Mouse (Mus musculus): ENCODE data around the gene Etfa.
A peak's percentile ranks its signal among the peaks of the same experiment; 100 is the strongest.

Gene Etfa

DNA sequence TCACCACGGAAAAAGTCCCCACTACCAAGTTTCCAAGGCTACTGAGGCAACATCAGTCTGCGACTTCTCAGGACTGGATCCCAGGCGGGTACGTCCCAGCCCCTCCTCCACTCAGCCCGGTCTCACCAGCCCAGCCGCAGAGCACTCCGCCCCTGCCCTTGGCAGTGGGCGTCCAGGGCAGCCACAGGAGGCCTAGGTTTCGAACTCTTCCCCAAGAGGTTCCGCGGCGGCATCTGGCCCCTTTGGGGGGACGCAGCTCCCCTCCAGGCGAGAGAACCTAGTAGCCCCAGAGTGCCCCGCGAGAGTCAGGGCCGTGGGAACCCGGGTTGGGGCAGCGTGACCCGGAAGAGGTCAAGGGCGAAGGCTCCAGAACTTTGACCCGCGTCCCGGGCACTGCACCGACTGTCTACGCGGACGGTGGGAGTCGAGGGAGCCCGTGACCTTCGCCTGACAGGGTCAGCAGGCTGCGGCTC, 486 bp downstream of the Etfa start:
- no peak for DNase-seq (ENCODE audit: low spot score in 2 of 2)

DNA sequence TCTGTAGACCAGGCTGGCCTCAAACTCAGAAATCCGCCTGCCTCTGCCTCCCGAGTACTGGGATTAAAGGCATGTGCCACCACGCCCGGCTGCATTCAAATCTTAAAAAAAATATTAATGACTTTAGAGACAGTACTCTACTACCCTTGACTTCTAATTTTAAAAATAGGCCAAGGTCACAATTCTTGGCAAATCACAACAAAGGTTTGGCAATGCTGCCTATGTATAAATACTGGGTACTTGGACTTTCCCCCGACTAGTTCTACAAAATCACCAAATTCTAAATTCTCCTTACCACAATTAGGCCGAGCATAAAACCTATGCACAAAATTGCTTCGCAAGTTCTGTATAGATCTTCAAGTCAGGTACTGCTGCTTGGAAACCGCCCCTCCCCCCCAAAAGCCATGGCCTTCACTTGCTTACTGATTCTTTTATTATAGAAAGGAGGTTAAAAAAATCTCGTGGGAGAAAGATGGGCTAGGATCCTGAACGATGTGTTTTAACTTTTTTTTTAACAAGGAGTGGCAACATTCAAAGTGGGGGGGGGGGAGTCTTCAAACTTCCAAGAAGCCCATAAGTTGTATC, 1.3 kb downstream of the Etfa start:
- DNase-seq (ENCODE audit: low spot score in 2 of 2) = peak in 1 of 2 experiments; percentile 22

DNA sequence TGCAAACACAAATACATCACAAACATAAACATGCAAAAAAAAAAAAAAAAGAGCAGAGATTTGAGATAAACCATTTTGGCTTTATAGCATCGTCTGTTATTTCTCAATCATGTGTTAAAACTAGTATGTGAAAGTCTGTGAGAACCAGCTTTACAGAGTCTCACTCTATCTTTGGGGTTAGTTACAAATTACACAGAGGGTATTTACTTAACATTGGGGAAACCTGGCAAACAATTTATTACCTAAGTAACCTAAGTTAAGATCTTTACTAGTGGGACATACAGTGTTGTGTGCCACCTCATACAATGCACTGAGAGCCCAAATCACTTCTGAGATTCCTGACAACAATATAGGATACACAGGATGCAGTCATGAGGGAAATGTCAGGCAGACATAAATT, 2.3 kb downstream of the Etfa start:
- no peak for DNase-seq (ENCODE audit: low spot score in 2 of 2)

DNA sequence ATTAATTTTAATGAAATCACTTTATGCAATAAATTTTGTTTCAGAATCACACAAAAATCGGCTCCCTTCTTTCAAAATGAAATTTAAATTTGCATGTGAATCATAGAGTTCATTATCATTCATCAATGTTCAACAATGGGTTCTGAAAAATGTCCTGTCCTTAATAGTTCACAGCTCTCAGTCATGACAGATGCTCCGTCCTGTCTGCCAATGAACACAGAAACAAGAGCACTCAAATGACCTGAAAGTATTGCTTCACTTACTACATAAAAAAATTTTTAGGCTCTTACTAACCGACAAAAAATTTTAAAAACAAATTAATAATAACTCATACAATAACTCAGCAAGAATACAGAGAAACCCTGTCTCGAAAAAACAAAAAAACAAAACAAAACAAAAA, 3.3 kb downstream of the Etfa start:
- DNase-seq (ENCODE audit: low spot score in 2 of 2) = peak; percentile 23 to 43

DNA sequence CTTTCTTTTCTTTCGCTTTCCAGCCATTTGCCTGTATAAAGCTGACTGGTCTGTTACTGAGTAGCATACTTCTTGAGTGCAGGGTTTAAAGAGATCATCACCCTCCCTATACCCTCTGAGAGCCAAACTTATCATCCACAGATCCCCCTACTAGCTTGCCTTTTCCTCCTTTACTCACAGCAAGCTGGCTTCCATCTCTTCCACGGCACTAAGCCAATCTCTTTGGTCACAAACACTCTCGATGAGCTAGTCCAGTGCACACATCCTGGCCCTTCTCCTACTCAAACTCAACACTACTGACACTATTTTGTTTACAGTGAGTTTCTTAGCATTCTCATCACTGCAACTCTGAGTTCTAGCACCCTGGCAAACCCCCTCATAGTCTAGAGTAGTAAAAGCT, 4.1 kb downstream of the Etfa start:
- peak; percentile 46 to 70 for DNase-seq (ENCODE audit: low spot score in 2 of 2)

DNA sequence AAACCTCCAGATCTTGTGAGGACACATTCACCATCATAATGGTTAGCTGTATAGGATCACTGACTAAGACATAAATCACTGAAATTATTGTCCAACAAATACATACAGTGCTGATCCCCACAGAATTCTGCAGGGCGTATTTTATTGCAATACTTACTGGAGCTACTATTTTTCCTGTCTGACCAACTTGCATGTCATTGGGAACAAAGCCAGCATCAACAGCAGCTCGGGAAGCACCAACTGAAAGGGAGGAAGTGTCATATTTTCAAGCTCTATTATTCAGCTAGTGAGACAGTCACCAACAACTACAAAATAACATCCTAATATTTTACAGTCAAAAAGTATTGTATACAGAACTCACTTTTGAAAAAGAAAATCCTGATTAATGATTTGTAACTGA, 29.9 kb downstream of the Etfa start:
- no peak for DNase-seq (ENCODE audit: low spot score in 2 of 2)

DNA sequence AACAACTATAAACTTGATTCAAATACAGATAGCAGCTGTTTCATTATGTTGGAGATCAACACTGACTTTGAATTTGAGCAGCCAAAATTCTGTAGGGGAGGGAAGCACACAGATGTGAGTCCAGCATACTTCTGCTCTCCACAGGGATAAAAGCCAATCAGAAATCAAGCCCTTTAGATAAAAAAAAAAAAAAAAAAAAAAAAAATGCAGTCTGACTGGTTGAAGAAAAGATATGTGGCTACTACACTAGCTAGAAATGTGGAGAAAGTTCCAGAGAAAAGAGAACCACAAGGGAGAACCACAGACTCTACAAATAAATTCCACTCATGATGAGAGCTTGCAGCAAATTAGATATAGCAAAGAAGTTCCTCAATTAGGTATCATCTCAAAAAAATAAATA, 33.3 kb downstream of the Etfa start:
- DNase-seq (ENCODE audit: low spot score in 2 of 2) = no peak

DNA sequence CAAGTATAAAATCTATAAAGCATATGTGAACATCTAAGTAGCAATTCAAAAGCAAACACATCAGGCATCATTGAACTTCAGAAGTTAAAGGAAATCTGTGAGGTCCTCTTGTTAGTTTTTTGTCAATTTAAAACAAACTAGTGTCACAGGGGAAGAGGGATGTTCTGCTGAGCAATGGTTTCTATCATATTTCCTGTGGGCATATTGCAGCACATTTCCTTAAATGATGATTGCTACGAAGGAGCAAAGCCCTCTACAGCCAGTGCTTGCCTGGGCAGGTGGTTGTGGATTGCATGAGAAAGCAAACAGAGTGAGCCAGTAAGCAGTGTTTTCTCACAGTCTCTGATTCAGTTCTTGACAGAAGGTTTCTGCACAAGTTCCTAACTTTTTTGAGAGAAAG, 36.0 kb downstream of the Etfa start:
- DNase-seq (ENCODE audit: low spot score in 2 of 2) = no peak

DNA sequence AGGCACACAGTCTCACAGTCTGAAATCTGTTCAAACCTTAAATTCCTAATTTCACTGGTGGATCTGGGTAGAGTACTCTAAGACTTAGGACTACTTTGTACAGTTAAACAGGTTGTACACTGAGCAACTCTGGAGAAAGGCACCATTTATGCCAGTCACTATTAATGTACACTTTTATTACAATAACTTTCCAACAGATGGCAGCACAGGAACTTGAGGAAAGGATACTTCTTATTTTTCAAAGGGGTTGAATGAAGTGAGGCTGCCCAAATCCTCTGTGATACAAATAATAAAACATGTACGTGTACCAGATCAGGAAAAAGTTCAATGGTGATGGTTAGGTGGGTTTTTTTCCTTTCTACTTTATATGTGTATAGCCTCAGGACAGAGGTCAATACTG, 43.6 kb downstream of the Etfa start:
- no peak for DNase-seq (ENCODE audit: low spot score in 2 of 2)

DNA sequence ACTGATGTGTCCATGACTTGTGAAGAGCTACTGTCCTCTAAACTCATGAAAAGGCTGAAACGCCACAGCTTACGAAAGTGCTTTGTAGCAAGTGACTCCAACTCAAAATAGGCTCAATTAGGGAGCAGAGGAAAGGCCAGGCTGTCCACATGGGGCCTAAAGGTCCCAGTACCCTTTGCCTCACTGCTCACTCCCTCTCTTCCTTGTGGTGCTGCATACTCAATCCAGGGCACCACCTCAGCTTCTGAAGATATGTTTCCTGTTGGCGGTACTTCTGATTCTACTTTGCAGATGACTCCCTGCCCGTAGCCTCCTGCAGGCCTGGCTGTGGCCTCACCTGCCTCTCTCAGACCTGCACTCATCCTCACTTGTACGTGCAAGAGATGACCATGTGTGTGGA, 58.7 kb downstream of the Etfa start:
- no peak for DNase-seq (ENCODE audit: low spot score in 2 of 2)

DNA sequence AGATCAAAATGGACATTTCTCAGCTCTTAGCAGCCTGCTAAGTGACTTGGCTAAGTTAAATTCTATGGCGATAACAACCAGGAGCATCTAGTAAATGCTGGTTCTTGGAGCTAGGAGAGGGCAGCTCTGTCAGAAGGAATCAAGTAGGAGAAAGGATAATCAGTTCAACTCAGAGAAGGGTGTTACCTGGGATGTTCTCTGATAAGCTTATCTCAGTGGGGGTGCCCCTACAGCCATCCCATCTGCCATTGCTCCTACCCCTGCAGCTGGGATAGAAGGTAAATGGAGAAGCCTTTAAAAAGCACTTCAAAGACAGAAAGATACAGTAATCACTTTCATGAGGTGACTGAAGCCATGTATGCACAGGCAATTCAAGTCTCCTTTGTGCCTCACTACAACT, 59.1 kb downstream of the Etfa start:
- DNase-seq (ENCODE audit: low spot score in 2 of 2) = no peak

DNA sequence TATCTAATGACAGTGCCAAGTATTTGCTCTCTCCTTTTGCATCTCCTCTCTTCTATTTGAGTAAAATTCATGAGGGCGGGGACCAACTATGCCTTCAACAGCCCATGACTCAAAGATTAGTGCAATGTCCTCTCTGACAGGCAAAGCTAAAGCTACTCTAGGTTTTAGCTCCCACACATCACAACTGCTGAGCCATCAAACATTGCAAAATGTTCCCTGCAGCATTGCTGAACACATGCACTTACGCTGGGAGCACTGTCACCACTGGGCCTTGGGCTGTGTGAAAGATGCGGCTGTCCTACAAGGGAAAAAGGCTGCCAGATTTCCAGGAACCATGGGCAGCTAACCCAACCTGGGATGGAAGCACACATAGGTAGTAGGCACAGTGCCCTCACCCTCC, 60.6 kb downstream of the Etfa start:
- DNase-seq (ENCODE audit: low spot score in 2 of 2) = no peak

DNA sequence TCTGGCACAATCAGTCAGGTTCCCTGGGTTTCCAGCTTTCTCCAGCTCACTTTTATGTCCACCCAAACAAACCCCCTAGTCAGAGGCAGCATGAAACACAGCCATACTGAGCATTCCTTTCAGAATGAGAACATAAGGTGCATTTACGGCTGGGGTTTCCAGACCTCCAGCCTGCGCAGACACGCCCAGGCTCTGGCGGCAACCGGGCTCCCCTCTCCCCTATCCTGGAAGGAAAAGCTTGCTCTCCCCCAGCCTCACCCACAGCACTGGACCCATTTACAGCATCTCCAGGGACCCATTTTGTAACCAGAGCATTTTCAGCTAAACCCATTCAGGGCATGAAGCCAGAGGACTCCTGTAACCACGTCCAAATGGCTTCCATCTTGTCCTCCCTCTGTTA, 62.0 kb downstream of the Etfa start:
- no peak for DNase-seq (ENCODE audit: low spot score in 2 of 2)

DNA sequence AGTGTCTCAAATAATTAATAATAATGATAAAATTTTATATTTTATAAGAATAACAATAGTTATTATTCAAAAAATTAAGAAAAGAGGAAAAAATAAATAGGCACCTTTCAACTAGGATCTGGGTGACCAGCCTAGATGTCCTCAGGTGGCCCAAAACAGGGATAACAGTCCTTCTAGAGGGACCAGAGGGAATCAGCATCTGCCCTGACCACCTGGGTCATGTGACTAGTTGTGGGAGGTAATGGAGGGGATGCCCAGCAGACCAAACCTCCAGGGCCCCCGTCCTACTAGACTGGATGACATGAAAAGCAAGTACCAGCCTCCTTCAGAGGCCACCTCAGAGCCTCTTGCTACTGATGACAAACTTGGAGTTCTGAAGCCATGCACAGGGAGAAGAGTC, 62.9 kb downstream of the Etfa start:
- DNase-seq (ENCODE audit: low spot score in 2 of 2) = no peak

DNA sequence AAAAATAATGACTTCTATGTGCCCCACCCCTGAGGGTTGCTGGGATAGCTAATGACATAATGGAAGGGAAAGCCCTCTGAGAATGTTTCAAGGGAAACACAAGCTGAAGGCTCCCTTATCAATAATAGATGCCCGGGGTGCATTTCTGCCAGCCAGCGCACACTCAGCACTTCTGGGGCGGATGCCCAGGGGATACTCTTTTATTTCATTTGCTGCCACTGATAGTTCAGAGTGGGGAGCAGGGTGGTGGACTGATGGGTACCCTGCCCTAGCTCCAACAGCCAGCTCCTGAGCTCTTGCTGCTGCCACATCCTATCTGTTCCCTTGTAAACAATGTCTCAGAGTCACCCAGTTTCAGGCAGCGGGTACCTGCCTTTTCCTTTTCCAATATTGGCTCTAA, 64.5 kb downstream of the Etfa start:
- DNase-seq (ENCODE audit: low spot score in 2 of 2) = no peak

DNA sequence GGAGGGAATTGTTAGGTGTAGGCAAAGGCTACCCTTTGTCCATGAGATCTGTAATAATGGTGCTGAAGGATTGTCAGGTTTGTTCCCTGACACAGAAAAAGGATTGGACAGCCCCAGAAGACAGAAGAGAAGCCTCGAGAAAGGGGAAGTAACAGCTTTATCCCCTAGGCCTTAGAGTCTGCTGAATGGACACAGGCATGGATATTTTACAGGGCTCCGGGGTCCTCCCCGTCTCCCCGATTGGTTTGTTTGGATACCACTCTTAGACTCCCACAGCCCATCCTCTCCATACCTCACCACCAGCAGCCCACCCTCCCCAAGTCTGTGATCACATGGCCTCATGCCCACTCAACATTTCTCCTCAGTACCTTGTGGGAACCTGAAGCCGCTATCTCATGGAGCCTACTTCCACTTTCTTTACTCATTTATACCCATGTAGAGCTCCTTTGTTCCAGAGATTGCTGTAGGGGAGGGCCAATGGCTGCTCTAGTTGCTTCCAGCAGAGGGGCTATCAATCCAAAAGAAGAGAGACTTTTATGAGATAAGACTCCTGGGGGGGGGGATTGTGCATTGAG, 72.8 kb downstream of the Etfa start:
- DNase-seq (ENCODE audit: low spot score in 2 of 2) = no peak

DNA sequence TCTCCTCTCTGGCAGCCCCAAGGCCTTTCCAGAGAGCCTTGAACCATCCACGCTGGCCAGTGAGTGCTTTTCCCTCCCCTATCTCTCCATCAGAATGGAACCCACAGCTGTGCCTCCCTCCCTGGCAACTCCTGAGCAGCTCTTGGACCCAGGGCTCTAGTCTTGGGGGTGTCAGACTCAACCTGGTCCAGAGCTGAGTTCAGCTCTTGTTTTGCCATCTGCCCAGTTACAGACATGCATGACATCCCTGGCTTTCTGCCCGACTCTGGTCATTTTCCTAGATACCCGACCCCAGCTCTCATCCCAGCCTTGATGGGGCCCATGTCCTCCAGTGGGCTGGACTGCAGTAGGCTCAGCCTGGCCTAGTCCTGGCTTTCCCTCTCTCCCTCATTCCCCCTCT, 73.6 kb downstream of the Etfa start:
- no peak for DNase-seq (ENCODE audit: low spot score in 2 of 2)

DNA sequence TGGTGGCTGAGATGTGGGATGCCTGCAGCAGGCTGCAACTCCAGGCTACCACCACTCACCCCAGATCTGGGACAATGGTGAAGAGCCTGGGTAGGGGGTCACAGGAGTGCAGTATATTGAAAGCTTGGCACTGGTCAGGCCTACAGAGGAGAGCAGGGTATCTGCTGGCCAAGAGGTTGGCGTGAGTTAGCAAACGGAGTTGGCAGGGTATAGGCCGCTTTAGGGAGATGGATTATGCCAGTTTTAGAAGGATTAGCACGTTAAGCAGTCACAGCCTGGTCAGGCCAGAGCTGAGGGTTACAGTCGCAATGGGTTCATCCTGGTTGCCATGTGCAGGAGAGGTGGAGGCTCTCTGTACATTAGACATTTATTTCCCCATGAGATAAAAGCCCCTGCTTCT, 78.2 kb downstream of the Etfa start:
- no peak for DNase-seq (ENCODE audit: low spot score in 2 of 2)

DNA sequence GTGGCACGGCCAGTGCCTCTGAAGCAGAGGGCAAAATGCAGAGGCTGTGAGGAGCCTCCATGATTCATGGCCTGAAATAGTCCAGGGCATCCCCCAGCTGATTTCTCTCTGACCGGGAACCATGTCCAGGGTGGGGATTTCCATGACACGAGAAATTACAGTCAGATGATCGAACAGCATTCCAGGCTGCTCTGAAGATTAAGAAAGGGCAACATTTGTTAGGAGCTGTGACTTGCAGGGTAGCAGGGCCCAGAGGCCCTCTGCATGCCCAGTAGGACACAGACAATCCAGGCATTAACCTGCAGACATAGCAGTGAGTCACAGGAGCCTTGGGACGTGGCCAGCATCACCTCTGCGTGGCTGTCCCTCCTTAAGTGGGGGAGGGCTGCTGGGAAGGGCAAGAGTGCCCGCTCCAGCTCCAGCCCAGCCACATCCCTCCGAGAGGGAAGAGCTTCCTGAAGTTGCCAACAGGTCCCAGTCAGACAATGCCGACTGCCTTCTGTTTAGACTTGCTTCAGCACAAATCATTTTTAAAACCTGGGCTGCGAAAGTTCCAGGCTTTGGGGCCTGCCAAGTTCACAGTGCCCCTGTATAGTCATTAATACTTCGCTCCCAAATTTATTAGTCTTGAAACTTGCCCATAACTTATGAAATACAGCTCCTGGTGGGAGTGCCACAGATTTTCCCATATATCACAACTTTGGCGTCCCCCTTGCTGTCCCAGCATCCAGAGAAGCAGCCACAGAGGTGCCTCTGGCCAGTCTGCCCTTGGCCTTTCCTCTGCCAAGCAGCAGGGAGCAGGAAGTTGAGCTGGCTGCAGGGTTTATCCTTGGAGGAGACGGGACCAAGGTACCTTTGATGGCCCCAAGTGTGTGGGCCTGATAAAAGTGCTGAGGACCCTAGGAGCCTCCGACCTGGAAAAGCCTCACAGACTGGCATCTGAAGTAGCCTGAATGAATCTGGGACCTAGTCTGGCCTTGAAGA, 79.4 kb downstream of the Etfa start:
- no peak for DNase-seq (ENCODE audit: low spot score in 2 of 2)

DNA sequence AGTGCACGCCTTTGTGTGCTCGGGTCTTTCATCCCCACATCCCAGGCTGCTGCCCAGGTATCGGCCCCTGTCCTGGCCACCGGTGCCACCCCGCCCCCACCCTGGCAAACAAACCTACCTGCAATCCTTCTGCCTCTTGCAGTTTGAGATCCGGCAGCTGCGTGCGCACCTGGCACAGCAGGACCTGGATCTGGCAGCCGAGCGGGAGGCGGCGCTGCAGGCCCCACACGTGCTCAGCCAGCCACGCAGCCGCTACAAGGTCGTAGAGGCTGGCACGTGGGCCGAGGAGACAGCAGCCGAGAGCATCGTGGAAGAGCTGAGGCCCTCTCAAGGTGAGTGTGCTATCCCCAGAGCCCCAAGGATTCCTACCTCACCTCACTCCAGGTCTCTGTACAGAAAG, 81.9 kb downstream of the Etfa start:
- no peak for DNase-seq (ENCODE audit: low spot score in 2 of 2)

DNA sequence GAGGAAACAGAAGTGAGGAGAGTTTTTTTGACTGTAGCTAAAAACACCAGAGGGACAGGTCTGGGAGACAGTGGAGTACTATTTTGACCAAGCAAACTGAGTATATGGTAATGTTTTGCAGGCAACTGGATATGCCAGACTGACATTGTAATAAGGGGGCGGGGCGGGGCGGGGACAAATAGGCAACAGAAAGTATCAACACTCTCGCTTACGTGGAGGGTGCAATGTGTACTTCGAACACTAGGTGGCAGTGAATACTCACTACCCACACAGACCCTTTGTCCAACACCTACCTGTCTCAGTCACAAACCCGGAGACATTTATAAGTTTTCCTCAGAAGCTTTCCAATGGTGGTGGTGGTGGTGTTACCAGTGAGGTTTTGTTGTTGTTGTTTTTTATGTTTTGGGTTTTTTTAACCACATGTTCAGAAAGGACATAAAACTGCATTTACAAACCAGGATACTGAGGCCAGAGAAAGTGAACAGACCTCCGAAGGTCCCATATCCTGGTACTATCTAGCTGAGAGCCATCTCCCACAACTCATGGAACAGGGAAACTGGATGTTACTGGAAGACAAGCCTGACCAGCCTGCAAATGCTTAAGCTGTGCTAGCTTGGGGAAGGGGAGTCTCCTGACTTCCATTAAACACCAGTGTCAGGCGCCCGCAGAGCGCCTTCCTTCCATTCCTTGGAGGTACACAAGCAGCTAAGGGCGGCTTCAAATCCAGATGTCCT, 82.6 kb downstream of the Etfa start:
- DNase-seq (ENCODE audit: low spot score in 2 of 2) = peak; percentile 35 to 61

DNA sequence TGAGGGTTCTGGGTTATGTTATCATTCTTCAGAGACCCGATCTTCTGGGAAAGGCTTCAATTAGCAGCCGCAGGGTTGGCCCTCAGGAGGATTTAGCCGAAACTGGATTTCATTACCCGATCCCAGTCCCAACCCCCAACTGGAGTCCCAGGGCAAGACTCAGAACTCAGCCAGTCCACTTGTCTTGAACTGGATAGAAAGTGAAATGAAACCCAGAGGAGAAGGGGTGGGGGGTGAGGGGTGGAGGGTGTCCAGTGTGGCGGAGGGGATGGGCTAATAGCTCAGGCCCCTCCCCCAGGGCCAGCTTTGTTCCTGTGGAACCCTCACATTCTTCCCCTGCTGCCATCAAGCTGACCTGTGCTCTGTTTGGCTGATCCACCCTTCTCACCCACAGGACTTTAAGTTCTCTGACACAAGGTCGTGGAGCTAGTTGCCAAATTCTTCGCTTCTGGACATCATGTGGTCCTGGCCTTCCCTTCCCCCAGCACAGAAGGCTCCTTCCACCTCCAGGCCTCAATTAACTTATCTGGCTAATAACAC, 86.7 kb downstream of the Etfa start:
- no peak for DNase-seq (ENCODE audit: low spot score in 2 of 2)

Data from heart, adult 9 months (tissue).